Mouse (Mus musculus) midbrain, embryonic 13.5 days (tissue): ENCODE data around the gene Gnb1. TPM values are rescaled to one million over a fixed set of nuclear protein-coding genes. Genes with fewer than 3 reads are reported as not detected.

Experiments used
- ATAC-seq: fragments of 200-750 bp; cut with Nextera tagmentation; 2 replicates; pipeline ENCODE4 v1.8.0; 2017; ENCODE audit warnings: mild to moderate bottlenecking, moderate TSS enrichment, moderate library complexity
- H3K27ac ChIP-seq: fragments of 300-500 bp; sonication (generic); 2 replicates; pipeline ENCODE4 v1.5.1; 2015; ENCODE audit warnings: inconsistent platforms, mild to moderate bottlenecking, moderate library complexity
- H3K27me3 ChIP-seq: fragments of 300-500 bp; sonication (generic); 2 replicates; pipeline ENCODE4 v1.6.1; 2015; ENCODE audit warnings: mild to moderate bottlenecking, inconsistent platforms
- H3K36me3 ChIP-seq: fragments of 300-500 bp; sonication (generic); 2 replicates; pipeline ENCODE4 v1.6.1; 2015; ENCODE audit warnings: mild to moderate bottlenecking, inconsistent platforms
- H3K4me1 ChIP-seq: fragments of 300-500 bp; sonication (generic); replicated peaks from 2 replicates; pipeline ENCODE4 v1.6.1; 2015; ENCODE audit warnings: inconsistent platforms
- H3K4me2 ChIP-seq: fragments of 300-500 bp; sonication (generic); replicated peaks from 2 replicates; pipeline ENCODE4 v1.6.1; 2015; ENCODE audit warnings: moderate library complexity, mild to moderate bottlenecking, inconsistent platforms
- H3K4me3 ChIP-seq: fragments of 300-500 bp; sonication (generic); replicated peaks from 2 replicates; pipeline ENCODE4 v1.5.1; 2015; ENCODE audit warnings: mild to moderate bottlenecking, inconsistent platforms
- H3K9ac ChIP-seq: fragments of 300-500 bp; sonication (generic); replicated peaks from 2 replicates; pipeline ENCODE4 v1.6.1; 2015; ENCODE audit warnings: mild to moderate bottlenecking, inconsistent platforms
- H3K9me3 ChIP-seq: fragments of 300-500 bp; sonication (generic); 2 replicates; pipeline ENCODE4 v1.6.1; 2016; ENCODE audit warnings: mild to moderate bottlenecking, inconsistent platforms
- WGBS: fragments of 180-500 bp; shearing (Covaris S2); methylation state at CpG from one replicate; pipeline ENCODE4 v1.1.7; 2015; 5-methylcytosine and 5-hydroxymethylcytosine counted together
- polyA plus RNA-seq: library from polyadenylated mRNA; unstranded; fragments of >200 nt; fragmentation: Nextera tagmentation; extraction: Ambion mirVana; gene quantifications from 2 replicates; pipeline ENCODE4 v1.2.1, GENCODE M21; 2015

Gnb1 gene
- polyA plus RNA-seq, 1 experiment from 2014 or later: 1,008 TPM

DNA sequence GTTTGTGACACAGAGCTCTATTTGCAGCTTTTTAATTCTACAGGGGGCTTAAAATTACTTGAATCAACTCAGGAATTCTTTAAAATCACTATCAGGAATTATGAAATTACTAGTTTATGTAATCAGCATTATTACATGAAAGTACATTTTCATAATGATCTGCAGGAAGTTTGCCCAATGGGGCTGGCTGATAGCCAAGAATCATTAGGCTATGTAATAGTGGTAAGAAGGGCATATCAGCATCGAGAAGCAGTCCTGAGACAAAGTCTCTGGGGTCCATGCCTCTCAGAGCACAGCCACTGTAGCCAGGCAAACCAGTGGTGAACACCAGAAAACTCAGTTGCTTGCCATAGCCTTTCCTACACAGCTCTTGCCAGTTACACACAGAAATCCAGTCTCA is 102.6 kb downstream of the Gnb1 start:
- Histone ChIP-seq H3K9me3 (no peaks in the 10 kb centered on the region), H3K27me3 (no peaks in the 10 kb centered on the region), H3K4me2 (no peak overlapping the region), H3K27ac (no peak overlapping the region), H3K9ac (no peak overlapping the region), H3K4me3 (no peak overlapping the region), H3K36me3 (peaks cover 23% of the 10 kb centered on the region), H3K4me1 (no peaks in the 10 kb centered on the region)
- 60% methylated on average over 1 of the region's 1 CpGs for WGBS
- no peak for ATAC-seq

DNA sequence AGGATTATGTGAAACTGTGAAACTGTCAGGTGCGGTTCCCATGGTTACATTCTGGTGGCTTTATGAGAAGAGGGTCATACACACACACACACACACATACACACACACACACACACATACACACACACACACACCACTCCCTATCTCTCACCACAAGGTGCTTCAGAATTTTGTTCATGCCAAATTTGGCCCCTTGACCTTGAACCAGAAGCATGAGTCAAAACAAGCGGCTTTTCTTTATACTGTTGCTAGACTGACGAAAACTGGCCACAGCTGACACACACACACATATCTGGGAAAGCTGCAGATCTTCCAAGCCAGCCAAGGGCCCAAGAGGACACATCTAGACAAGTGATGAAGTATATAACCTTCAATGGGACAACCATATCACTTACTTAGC is 104.6 kb downstream of the Gnb1 start:
- Histone ChIP-seq H3K4me3 (no peak overlapping the region), H3K9ac (no peak overlapping the region), H3K27me3 (no peaks in the 10 kb centered on the region), H3K4me2 (no peak overlapping the region), H3K27ac (no peak overlapping the region), H3K4me1 (0 out of 2 replicates have a peak, but pooled peaks cover 8% of the 10 kb centered on the region), H3K9me3 (no peaks in the 10 kb centered on the region), H3K36me3 (peaks cover 4% of the 10 kb centered on the region; the same call in 1 of the 2 replicates)
- 85% methylated on average over 3 of the region's 3 CpGs for WGBS
- no peak for ATAC-seq

DNA sequence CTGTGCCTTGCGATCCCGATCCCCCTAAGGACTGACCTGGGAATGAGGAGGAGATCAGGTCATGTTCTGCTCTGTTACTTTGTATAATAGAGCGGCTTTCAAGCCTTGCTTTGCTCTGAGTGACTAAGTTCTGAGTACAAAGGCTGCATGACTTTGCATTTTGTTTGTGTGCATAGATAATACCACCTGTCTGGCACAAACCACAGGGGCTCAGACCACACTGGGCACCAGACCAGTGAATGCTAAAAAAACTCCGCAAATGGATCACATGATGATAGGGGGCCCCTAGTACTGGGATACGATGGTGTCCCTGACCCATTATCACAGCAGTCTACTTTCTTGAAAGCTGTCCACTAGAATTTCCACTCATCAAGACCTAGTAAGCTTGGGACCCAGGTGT is 105.4 kb downstream of the Gnb1 start:
- no peak overlapping the region for H3K4me2 ChIP-seq
- no peaks in the 10 kb centered on the region for H3K27me3 ChIP-seq
- ATAC-seq: no peak
- WGBS: 81% methylated on average over 5 of the region's 5 CpGs
- no peak overlapping the region for H3K27ac ChIP-seq
- H3K9me3 ChIP-seq: no peaks in the 10 kb centered on the region
- H3K4me1 ChIP-seq: 0 out of 2 replicates have a peak, but pooled peaks cover 8% of the 10 kb centered on the region
- H3K4me3 ChIP-seq: no peak overlapping the region
- no peaks in the 10 kb centered on the region for H3K36me3 ChIP-seq
- no peak overlapping the region for H3K9ac ChIP-seq

DNA sequence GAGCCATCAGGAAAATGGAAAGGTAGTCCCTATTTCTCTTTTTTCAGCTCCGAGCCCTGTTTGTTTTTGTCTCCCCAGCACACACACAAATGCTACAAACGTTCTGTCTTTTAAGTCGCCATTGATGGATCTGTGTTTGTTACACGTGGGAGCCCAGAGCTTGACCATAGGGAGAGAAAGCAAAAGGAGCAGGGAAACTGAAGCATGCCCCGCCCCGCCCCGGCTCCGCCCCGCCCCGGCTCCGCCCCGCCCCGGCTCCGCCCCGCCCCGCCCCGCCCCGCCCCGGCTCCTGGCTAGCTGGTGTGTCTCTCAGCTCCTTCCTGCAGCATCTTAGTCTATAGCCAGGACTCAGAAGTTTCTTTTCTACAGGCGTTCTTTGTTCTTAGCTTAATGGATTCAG is 107.4 kb downstream of the Gnb1 start:
- 32% methylated on average over 19 of the region's 20 CpGs for WGBS
- Histone ChIP-seq H3K9ac (no peak overlapping the region), H3K36me3 (peaks cover 8% of the 10 kb centered on the region; the same call in 1 of the 2 replicates), H3K27ac (no peak overlapping the region), H3K4me1 (peaks cover 24% of the 10 kb centered on the region), H3K4me2 (no peak overlapping the region), H3K9me3 (no peaks in the 10 kb centered on the region), H3K27me3 (no peaks in the 10 kb centered on the region), H3K4me3 (no peak overlapping the region)
- ATAC-seq: no peak

DNA sequence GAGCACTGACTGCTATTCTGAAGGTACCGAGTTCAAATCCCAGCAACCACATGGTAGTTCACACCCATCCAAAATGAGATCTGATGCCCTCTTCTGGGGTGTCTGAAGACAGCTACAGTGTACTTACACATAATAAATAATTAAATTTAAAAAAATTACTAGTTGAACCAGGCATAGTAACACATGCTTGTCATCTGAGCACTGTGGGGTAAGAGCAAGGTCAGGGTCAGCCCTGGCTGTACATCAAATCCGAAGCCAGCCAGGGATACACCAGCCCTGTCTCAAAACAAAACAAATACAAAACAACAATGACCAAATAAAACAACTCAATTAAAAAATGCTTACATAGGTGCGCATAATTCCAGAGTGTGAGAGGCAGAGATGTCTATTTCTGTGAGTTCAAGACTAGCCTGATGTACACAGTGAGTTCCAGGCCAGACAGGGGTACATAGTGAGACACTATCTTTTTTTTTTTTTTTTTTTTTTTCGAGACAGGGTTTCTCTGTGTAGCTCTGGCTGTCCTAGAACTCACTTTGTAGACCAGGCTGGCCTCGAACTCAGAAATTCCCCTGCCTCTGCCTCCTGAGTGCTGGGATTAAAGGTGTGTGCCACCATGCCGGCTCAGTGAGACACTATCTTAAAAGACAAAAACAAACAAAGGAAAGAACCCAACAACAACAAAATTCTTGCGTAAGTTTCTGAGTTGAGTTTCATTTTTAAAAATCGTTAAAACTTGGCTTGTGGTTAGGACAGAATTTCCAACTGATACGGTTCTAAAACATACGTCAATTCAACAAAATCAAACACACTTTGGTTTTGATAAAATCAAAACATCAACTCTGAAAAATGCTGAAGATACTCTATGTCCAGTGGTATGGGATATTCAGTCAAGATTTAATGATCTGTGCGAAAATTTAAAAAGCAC is 109.0 kb downstream of the Gnb1 start:
- H3K4me1 ChIP-seq: peaks cover 24% of the 10 kb centered on the region
- H3K27me3 ChIP-seq: no peaks in the 10 kb centered on the region
- H3K4me2 ChIP-seq: peak overlapping the region; percentile 96
- H3K9ac ChIP-seq: peak overlapping the region; percentile 71; the same call in 1 of the 2 replicates
- peak overlapping the region; percentile 99 for H3K27ac ChIP-seq
- ATAC-seq: no peak
- peak overlapping the region; percentile 97 for H3K4me3 ChIP-seq
- 89% methylated on average over 11 of the region's 11 CpGs for WGBS
- peaks cover 14% of the 10 kb centered on the region for H3K36me3 ChIP-seq
- no peaks in the 10 kb centered on the region for H3K9me3 ChIP-seq

DNA sequence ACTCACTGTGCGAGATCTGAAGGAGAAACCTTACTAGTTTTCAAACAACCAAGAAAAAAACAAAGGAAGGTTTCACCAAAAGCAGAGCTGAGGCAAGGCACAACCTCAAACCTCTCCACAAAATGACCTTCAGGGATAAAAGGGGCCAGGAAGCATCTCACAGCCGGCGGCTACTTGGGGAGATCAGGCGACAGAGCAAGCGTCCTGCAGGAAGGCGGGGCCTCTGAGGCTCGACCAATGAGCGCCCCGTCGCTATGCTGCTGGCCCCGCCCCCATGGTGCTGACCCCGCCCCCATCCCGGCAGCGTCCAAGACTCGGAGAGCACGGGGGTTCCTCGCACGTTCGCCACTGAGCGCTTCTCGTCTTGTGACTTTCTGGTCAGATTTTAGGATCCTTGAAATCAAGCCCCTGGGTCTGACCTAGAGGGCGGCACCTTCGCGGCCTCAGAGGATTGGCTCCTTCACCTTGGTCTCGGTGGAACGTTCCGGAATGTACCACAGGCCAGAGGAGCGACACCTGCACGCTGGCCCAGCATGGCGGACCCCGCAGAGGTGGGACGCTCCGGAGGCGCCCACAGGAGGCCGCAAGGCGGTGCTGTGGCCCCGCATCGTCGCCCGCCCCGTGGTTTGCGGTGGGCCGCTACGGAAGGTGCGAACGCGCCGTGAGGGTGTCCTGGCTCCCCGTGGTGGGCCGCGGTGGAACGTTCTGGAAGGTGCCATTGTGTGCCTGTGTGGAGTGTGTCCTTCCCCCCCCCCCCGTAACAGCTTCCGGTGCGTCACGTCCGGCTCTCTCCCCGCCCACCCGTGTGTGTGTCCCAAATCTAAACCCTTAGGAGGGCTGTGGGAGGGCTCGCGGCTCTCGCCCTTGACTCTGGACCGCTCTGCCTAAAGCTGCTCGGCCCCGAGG is 110.2 kb downstream of the Gnb1 start, which contains the start of gene Slc35e2:
TSS of gene Slc35e2 (plus strand) at position 326 of the 906 bp plus-strand sequence.
- Histone ChIP-seq H3K9me3 (no peaks in the 10 kb centered on the region), H3K4me3 (peak within 1 kb of the TSS; percentile 97), H3K27me3 (no peaks in the 10 kb centered on the region), H3K27ac (peak within 1 kb of the TSS; percentile 99), H3K9ac (peak within 1 kb of the TSS; percentile 99), H3K36me3 (peaks cover 21% of the 10 kb centered on the region), H3K4me1 (peaks cover 24% of the 10 kb centered on the region), H3K4me2 (peak within 1 kb of the TSS; percentile 96)
- WGBS: under 1% methylated on average over 64 of the region's 65 CpGs
- ATAC-seq: peak; percentile 96

DNA sequence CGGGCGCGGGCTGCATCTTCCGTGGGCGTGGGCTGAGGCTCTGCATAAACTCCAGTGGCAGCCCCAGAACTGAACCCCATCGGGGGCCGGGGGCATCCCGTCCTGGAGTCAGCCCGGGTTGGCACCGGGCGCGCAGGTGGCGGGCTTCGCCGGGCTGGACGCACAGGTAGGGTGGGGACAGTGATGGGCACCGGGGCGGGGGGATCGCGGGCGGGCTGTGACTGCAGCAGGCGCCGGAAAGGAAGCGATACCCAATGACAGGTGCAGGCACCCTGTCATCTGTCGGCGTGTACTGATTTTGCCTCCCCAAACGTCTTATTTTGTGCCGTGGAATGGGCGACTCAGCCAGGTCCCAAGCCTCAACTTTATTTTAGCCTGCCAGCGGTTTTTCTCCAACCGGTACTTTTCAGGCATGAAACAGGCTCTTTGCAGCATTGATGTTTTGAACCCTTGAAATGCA is 110.9 kb downstream of the Gnb1 start:
- Histone ChIP-seq H3K9ac (peak overlapping the region; percentile 99), H3K27ac (peak overlapping the region; percentile 99), H3K4me3 (peak overlapping the region; percentile 97), H3K4me2 (peak overlapping the region; percentile 96), H3K9me3 (no peaks in the 10 kb centered on the region), H3K36me3 (peaks cover 23% of the 10 kb centered on the region), H3K27me3 (no peaks in the 10 kb centered on the region), H3K4me1 (peaks cover 24% of the 10 kb centered on the region)
- WGBS: under 1% methylated on average over 31 of the region's 31 CpGs
- ATAC-seq: no peak

DNA sequence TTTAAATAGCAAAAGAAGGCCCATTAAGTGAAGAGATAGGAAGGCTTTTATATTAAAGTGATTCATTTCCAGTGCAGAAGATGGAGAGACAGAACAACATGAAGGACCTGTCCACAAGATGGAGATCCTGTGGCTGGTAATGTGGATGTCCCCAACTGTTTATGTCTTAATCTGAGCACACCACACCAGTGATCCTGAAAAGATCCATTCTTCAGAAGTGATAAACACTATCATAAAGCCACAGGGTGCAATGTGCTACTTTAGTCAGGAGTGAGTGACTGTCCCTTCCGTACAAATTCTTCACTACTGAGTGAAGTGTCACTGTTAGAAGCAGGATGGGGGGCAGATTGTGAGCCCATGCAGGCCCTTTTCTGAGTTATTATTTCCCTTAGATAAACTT is 111.6 kb downstream of the Gnb1 start:
- Histone ChIP-seq H3K4me3 (peak overlapping the region; percentile 97), H3K4me1 (peaks cover 24% of the 10 kb centered on the region), H3K27ac (no peak overlapping the region), H3K27me3 (no peaks in the 10 kb centered on the region), H3K4me2 (peak overlapping the region; percentile 96), H3K9ac (peak overlapping the region; percentile 99; the same call in 1 of the 2 replicates), H3K9me3 (no peaks in the 10 kb centered on the region), H3K36me3 (peaks cover 23% of the 10 kb centered on the region)
- 97% methylated on average over 1 of the region's 1 CpGs for WGBS
- ATAC-seq: no peak

DNA sequence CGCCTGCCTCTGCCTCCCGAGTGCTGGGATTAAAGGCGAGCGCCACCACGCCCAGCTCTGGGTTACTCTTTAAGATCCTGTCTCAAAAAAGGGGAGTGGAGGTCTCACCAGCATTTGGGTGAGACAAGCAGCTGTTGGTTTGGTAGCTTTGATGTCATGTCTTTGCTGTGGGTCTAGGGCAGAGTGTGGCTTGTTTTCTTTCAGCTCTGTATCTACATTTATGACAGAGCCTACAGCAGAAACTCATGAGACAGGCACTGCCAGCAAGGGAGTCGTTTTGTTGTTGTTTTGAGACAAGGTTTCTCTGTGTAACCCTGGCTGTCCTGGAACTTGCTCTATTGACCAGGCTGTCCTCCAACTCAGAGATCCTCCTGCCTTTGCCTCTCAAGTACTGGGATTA is 112.6 kb downstream of the Gnb1 start:
- peaks cover 23% of the 10 kb centered on the region for H3K36me3 ChIP-seq
- H3K27ac ChIP-seq: no peak overlapping the region
- no peak overlapping the region for H3K9ac ChIP-seq
- H3K27me3 ChIP-seq: no peaks in the 10 kb centered on the region
- H3K4me3 ChIP-seq: no peak overlapping the region
- peaks cover 24% of the 10 kb centered on the region for H3K4me1 ChIP-seq
- H3K9me3 ChIP-seq: no peaks in the 10 kb centered on the region
- no peak for ATAC-seq
- WGBS: 95% methylated on average over 6 of the region's 6 CpGs
- no peak overlapping the region for H3K4me2 ChIP-seq

DNA sequence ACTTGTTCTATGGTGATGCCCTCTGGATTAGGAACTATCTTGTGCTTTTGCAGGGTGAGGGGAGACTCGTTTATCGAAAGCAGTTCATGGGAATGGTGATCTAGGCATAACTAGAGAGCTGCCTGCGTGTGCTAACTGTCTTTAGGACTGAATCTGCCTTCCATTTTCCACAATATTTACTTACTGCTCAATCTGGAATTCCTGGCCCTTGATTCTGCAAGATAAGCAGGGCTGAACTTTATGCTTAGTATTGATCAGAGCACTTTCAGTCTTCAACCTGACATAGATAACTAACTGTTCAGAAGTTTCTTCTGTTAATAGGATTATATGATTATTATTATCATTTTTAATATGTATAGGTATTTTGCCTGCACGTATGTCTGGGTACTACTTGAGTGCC is 114.0 kb downstream of the Gnb1 start:
- H3K4me1 ChIP-seq: peaks cover 23% of the 10 kb centered on the region
- no peak overlapping the region for H3K4me2 ChIP-seq
- 90% methylated on average over 4 of the region's 4 CpGs for WGBS
- H3K9ac ChIP-seq: no peak overlapping the region
- H3K27me3 ChIP-seq: no peaks in the 10 kb centered on the region
- H3K4me3 ChIP-seq: no peak overlapping the region
- peaks cover 30% of the 10 kb centered on the region for H3K36me3 ChIP-seq
- no peak for ATAC-seq
- H3K9me3 ChIP-seq: no peaks in the 10 kb centered on the region
- no peak overlapping the region for H3K27ac ChIP-seq

DNA sequence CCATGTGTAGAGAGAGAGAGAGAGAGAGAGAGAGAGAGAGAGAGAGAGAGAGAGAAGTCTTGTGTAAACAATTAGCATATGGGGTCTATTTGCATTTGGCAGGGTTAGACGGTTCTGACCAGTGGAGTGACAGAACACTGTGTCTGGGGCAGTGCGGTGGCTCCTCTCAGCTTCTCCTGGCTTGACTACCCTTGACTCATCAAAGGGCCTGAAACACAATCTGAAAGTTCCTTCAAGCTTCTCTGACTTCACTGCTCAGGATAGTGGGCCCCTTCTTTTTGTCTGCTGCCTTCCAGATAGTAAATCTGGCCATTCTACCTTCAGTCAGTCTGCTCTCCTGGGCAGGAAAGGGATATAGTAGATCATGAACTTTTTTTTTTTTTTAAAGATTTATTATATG is 115.7 kb downstream of the Gnb1 start:
- Histone ChIP-seq H3K4me3 (no peak overlapping the region), H3K9me3 (no peaks in the 10 kb centered on the region), H3K27me3 (no peaks in the 10 kb centered on the region), H3K4me1 (peaks cover 16% of the 10 kb centered on the region), H3K4me2 (no peak overlapping the region), H3K36me3 (peaks cover 44% of the 10 kb centered on the region), H3K9ac (no peak overlapping the region), H3K27ac (no peak overlapping the region)
- 84% methylated on average over 2 of the region's 2 CpGs for WGBS
- no peak for ATAC-seq
